In genomic region chr17:66352847-66353643, GRCm38 (mm10) we compare ENCODE assay signal across 10 mouse cellular contexts.
DNase-seq lines count a peak whose midpoint lies in the region; ATAC-seq and TF ChIP-seq lines count a peak whose summit lies in the region.
"Had no signal": no experiment of that assay in that cellular context is flagged by ENCODE, and none has a peak within 500 bp of the region (broad histone marks: within the 10 kb centered on the region; RNA-seq: fewer than 3 reads in every experiment).

No protein-coding gene starts in this region.

- TF ChIP-seq POLR2A in cortical plate, adult 2 months (IDR thresholded peaks at IDR 0.05; ENCODE audit: extremely low read depth, insufficient read depth, low read length), result no peak

- in situ Hi-C loops in Patski (cut with MboI; ENCODE audit: low pct_unique_long_range_greater_than_20kb), result loop anchor here (5.0 to 25.0 kb wide), 2 partner anchors 94 to 1634 kb away; partner anchors contain the start of gene Mtcl1

- H3K27ac ChIP-seq in kidney, embryonic 14.5 days (ENCODE audit: low read depth, low read length), result no peak overlapping the region
- peak overlapping the region; percentile 72 for H3K27ac ChIP-seq in cortical plate, adult 2 months (ENCODE audit: insufficient read depth, low read length)
- H3K27ac ChIP-seq in lung, postnatal 0 days (ENCODE audit: low read length), result peak overlapping the region; percentile 72

- peaks cover 20% of the 10 kb centered on the region for H3K4me1 ChIP-seq in kidney, embryonic 14.5 days (ENCODE audit: control insufficient read depth, insufficient read depth, low read length)
- H3K4me1 ChIP-seq in cortical plate, adult 2 months (ENCODE audit: control insufficient read depth, insufficient read depth, low read length), result peaks cover 15% of the 10 kb centered on the region
- H3K4me1 ChIP-seq in lung, postnatal 0 days (ENCODE audit: insufficient read depth, low read depth, low read length), result peaks cover 20% of the 10 kb centered on the region

- DNase-seq in kidney, adult 11 months, result peak; percentile 34
- DNase-seq in Patski (ENCODE audit: low read depth, low spot score), result no peak
- peak; percentile 63 for DNase-seq in lung, postnatal 0 days (ENCODE audit: low spot score)
- DNase-seq in embryo, embryonic 10 days (ENCODE audit: low spot score), result no peak
- no peak for DNase-seq in urinary bladder, adult 2 months (ENCODE audit: low spot score)
- DNase-seq: adrenal gland, postnatal 25 days; cerebellum, postnatal 36 days; thymus, postnatal 4 days had no signal

- no peak for TF ChIP-seq EP300 in lung, postnatal 0 days (IDR thresholded peaks at IDR 0.05)

- no peaks in the 10 kb centered on the region for H3K36me3 ChIP-seq in kidney, embryonic 14.5 days (ENCODE audit: control insufficient read depth, insufficient read depth, low read length)
- H3K36me3 ChIP-seq in lung, postnatal 0 days (ENCODE audit: insufficient read depth, low read length), result no peaks in the 10 kb centered on the region

- H3K4me3 ChIP-seq in kidney, embryonic 14.5 days (ENCODE audit: low read length), result no peak overlapping the region
- no peak overlapping the region for H3K4me3 ChIP-seq in cortical plate, adult 2 months (ENCODE audit: insufficient read depth, low read length)
- no peak overlapping the region for H3K4me3 ChIP-seq in lung, postnatal 0 days (ENCODE audit: low read depth, low read length)

- H3K27me3 ChIP-seq in kidney, embryonic 14.5 days (ENCODE audit: control insufficient read depth, insufficient read depth, low read length), result no peaks in the 10 kb centered on the region
- no peaks in the 10 kb centered on the region for H3K27me3 ChIP-seq in Patski
- no peaks in the 10 kb centered on the region for H3K27me3 ChIP-seq in lung, postnatal 0 days (replicated peaks; ENCODE audit: insufficient read depth, low read length)

- H3K9me3 ChIP-seq in kidney, embryonic 14.5 days (ENCODE audit: control insufficient read depth, low read length), result no peaks in the 10 kb centered on the region
- no peaks in the 10 kb centered on the region for H3K9me3 ChIP-seq in lung, postnatal 0 days (ENCODE audit: low read length)

- TF ChIP-seq CTCF in Patski (IDR thresholded peaks at IDR 0.05), result no peak
- no peak for TF ChIP-seq CTCF in cortical plate, adult 2 months (IDR thresholded peaks at IDR 0.05; ENCODE audit: extremely low read depth, insufficient read depth, low read length)
- TF ChIP-seq CTCF in lung, postnatal 0 days (IDR thresholded peaks at IDR 0.05), result no peak

- CTCF ChIA-PET in Patski (lab: Charles Lee), result interaction anchor here (1.2 kb wide), 1 partner anchor 10 kb away, joined by 6 read pairs; no protein-coding TSS in a partner anchor

- POLR2A ChIA-PET in Patski (lab: Charles Lee), result no interaction called here

- H3K9ac ChIP-seq in kidney, embryonic 14.5 days (ENCODE audit: low read depth, low read length), result no peak overlapping the region
- no peak overlapping the region for H3K9ac ChIP-seq in lung, postnatal 0 days (replicated peaks; ENCODE audit: low read depth)

- no peak for ATAC-seq in kidney, embryonic 14.5 days (ENCODE audit: low FRiP score, low TSS enrichment)
- ATAC-seq in Patski, result peak; percentile 8
- ATAC-seq in lung, postnatal 0 days, result peak; percentile 27; the same call in 1 of the 2 replicates

- H3K4me2 ChIP-seq in kidney, embryonic 14.5 days (replicated peaks; ENCODE audit: low read depth, low read length), result no peak overlapping the region
- H3K4me2 ChIP-seq in lung, postnatal 0 days (replicated peaks; ENCODE audit: low read depth, low read length), result no peak overlapping the region

- 57% methylated on average over 20 of the region's 20 CpGs for WGBS in kidney, embryonic 14.5 days
- WGBS in lung, postnatal 0 days, result 28% methylated on average over 20 of the region's 20 CpGs

Comparison
In these comparisons a context has a peak if more than half of its experiments do, and no peak if none do; other contexts are left out.
1. DNase-seq: peak in kidney, adult 11 months (single experiment) and lung, postnatal 0 days (single experiment); none in Patski (single experiment), embryo, embryonic 10 days (single experiment) and urinary bladder, adult 2 months (single experiment).